Mouse (Mus musculus): Measurements from ENCODE around the gene Rab3b. TPM values are rescaled to one million over a fixed set of nuclear protein-coding genes. Genes with fewer than 3 reads are reported as not detected.

The Rab3b gene
- polyA plus RNA-seq, 1 experiment from 2014 or later, result 14.5 TPM

- DNase-seq (ENCODE audit: low spot score), result no peak
- WGBS, result 75% methylated on average over 4 of the region's 4 CpGs
- H3K27me3 ChIP-seq (replicated peaks; ENCODE audit: control insufficient read depth, insufficient read depth, low read length), result no peaks in the 10 kb centered on the region
- no peak overlapping the region for H3K4me2 ChIP-seq (ENCODE audit: low read length)
- H3K27ac ChIP-seq (ENCODE audit: low read depth), result no peak overlapping the region
- no peaks in the 10 kb centered on the region for H3K4me1 ChIP-seq (replicated peaks; ENCODE audit: control insufficient read depth, insufficient read depth, low read length)
- no peak overlapping the region for H3K4me3 ChIP-seq (ENCODE audit: low read depth, low read length)
- no peaks in the 10 kb centered on the region for H3K36me3 ChIP-seq (ENCODE audit: control insufficient read depth, insufficient read depth, low read length)
- H3K9ac ChIP-seq (ENCODE audit: low read length), result no peak overlapping the region
- H3K9me3 ChIP-seq (ENCODE audit: control insufficient read depth, low read length), result no peaks in the 10 kb centered on the region
- no peak for ATAC-seq (replicated peaks; ENCODE audit: low FRiP score, low TSS enrichment, low read depth)
Observed at GRCm38 (mm10) chr4:108987473-108987842, 108.6 kb downstream of the Rab3b start.

GRCm38 (mm10) chr4:108989430-108989829, 110.6 kb downstream of the Rab3b start:
- no peak for ATAC-seq (replicated peaks; ENCODE audit: low FRiP score, low TSS enrichment, low read depth)
- H3K9ac ChIP-seq (ENCODE audit: low read length), result no peak overlapping the region
- no peaks in the 10 kb centered on the region for H3K4me1 ChIP-seq (replicated peaks; ENCODE audit: control insufficient read depth, insufficient read depth, low read length)
- H3K27ac ChIP-seq (ENCODE audit: low read depth), result no peak overlapping the region
- no peaks in the 10 kb centered on the region for H3K27me3 ChIP-seq (replicated peaks; ENCODE audit: control insufficient read depth, insufficient read depth, low read length)
- H3K36me3 ChIP-seq (ENCODE audit: control insufficient read depth, insufficient read depth, low read length), result no peaks in the 10 kb centered on the region
- H3K9me3 ChIP-seq (ENCODE audit: control insufficient read depth, low read length), result no peaks in the 10 kb centered on the region
- 61% methylated on average over 2 of the region's 2 CpGs for WGBS
- no peak overlapping the region for H3K4me3 ChIP-seq (ENCODE audit: low read depth, low read length)
- no peak overlapping the region for H3K4me2 ChIP-seq (ENCODE audit: low read length)
- DNase-seq (ENCODE audit: low spot score), result no peak

- Histone ChIP-seq H3K27me3 (replicated peaks; ENCODE audit: control insufficient read depth, insufficient read depth, low read length) (no peaks in the 10 kb centered on the region), H3K9ac (ENCODE audit: low read length) (no peak overlapping the region), H3K4me2 (ENCODE audit: low read length) (no peak overlapping the region), H3K9me3 (ENCODE audit: control insufficient read depth, low read length) (no peaks in the 10 kb centered on the region), H3K4me1 (replicated peaks; ENCODE audit: control insufficient read depth, insufficient read depth, low read length) (no peaks in the 10 kb centered on the region), H3K36me3 (ENCODE audit: control insufficient read depth, insufficient read depth, low read length) (no peaks in the 10 kb centered on the region), H3K27ac (ENCODE audit: low read depth) (no peak overlapping the region), H3K4me3 (ENCODE audit: low read depth, low read length) (no peak overlapping the region)
- ATAC-seq (replicated peaks; ENCODE audit: low FRiP score, low TSS enrichment, low read depth), result no peak
- DNase-seq (ENCODE audit: low spot score), result no peak
Observed at GRCm38 (mm10) chr4:108990032-108990431, 111.2 kb downstream of the Rab3b start.

GRCm38 (mm10) chr4:108990571-108990970, 111.7 kb downstream of the Rab3b start:
- no peak for ATAC-seq (replicated peaks; ENCODE audit: low FRiP score, low TSS enrichment, low read depth)
- Histone ChIP-seq H3K27ac (ENCODE audit: low read depth) (no peak overlapping the region), H3K4me1 (replicated peaks; ENCODE audit: control insufficient read depth, insufficient read depth, low read length) (no peaks in the 10 kb centered on the region), H3K27me3 (replicated peaks; ENCODE audit: control insufficient read depth, insufficient read depth, low read length) (no peaks in the 10 kb centered on the region), H3K36me3 (ENCODE audit: control insufficient read depth, insufficient read depth, low read length) (no peaks in the 10 kb centered on the region), H3K9ac (ENCODE audit: low read length) (no peak overlapping the region), H3K4me2 (ENCODE audit: low read length) (no peak overlapping the region), H3K4me3 (ENCODE audit: low read depth, low read length) (no peak overlapping the region), H3K9me3 (ENCODE audit: control insufficient read depth, low read length) (no peaks in the 10 kb centered on the region)
- 93% methylated on average over 6 of the region's 6 CpGs for WGBS
- no peak for DNase-seq (ENCODE audit: low spot score)

- H3K36me3 ChIP-seq (ENCODE audit: control insufficient read depth, insufficient read depth, low read length), result no peaks in the 10 kb centered on the region
- H3K27me3 ChIP-seq (replicated peaks; ENCODE audit: control insufficient read depth, insufficient read depth, low read length), result no peaks in the 10 kb centered on the region
- no peak for DNase-seq (ENCODE audit: low spot score)
- H3K4me3 ChIP-seq (ENCODE audit: low read depth, low read length), result no peak overlapping the region
- no peaks in the 10 kb centered on the region for H3K9me3 ChIP-seq (ENCODE audit: control insufficient read depth, low read length)
- no peak overlapping the region for H3K4me2 ChIP-seq (ENCODE audit: low read length)
- no peaks in the 10 kb centered on the region for H3K4me1 ChIP-seq (replicated peaks; ENCODE audit: control insufficient read depth, insufficient read depth, low read length)
- no peak overlapping the region for H3K27ac ChIP-seq (ENCODE audit: low read depth)
- no peak for ATAC-seq (replicated peaks; ENCODE audit: low FRiP score, low TSS enrichment, low read depth)
- no peak overlapping the region for H3K9ac ChIP-seq (ENCODE audit: low read length)
Observed at GRCm38 (mm10) chr4:108991811-108992210, 112.9 kb downstream of the Rab3b start.

Other genes starting within 250 kb of the Rab3b start
- 1.6 and 1.9 TPM in 2 replicates for gene 3110021N24Rik, start 159.4 kb upstream of the Rab3b start, polyA plus RNA-seq (2014; fragmentation: Nextera tagmentation; extraction: Ambion mirVana)
- 4.5 and 4.9 TPM in 2 replicates for gene Zfyve9, start 98.3 kb upstream of the Rab3b start, polyA plus RNA-seq (2014; fragmentation: Nextera tagmentation; extraction: Ambion mirVana)
- 169 and 171 TPM in 2 replicates for gene Btf3l4, start 45.4 kb upstream of the Rab3b start, polyA plus RNA-seq (2014; fragmentation: Nextera tagmentation; extraction: Ambion mirVana)
- gene Txndc12, start 44.5 kb upstream of the Rab3b start, polyA plus RNA-seq (2014; fragmentation: Nextera tagmentation; extraction: Ambion mirVana), result 108 and 117 TPM in 2 replicates
- gene Kti12, start 31.3 kb upstream of the Rab3b start, polyA plus RNA-seq (2014; fragmentation: Nextera tagmentation; extraction: Ambion mirVana), result 58.5 and 60.5 TPM in 2 replicates
- gene A730015C16Rik, start 30.4 kb upstream of the Rab3b start, polyA plus RNA-seq (2014; fragmentation: Nextera tagmentation; extraction: Ambion mirVana), result 1.4 and 1.6 TPM in 2 replicates
- 45.8 and 47.9 TPM in 2 replicates for gene Nrd1, start 121.6 kb downstream of the Rab3b start, polyA plus RNA-seq (2014; fragmentation: Nextera tagmentation; extraction: Ambion mirVana)

Data from intestine, embryonic 14.5 days (tissue).